Mouse (Mus musculus) layer of hippocampus, adult 9-10 months (tissue): ENCODE measurements around the gene Otx1.

ENCODE experiments used
- DNase-seq: peaks from one replicate; pipeline ENCODE4 v3.0.0; 2022; ENCODE audit warnings: low spot score

The Otx1 gene

DNA sequence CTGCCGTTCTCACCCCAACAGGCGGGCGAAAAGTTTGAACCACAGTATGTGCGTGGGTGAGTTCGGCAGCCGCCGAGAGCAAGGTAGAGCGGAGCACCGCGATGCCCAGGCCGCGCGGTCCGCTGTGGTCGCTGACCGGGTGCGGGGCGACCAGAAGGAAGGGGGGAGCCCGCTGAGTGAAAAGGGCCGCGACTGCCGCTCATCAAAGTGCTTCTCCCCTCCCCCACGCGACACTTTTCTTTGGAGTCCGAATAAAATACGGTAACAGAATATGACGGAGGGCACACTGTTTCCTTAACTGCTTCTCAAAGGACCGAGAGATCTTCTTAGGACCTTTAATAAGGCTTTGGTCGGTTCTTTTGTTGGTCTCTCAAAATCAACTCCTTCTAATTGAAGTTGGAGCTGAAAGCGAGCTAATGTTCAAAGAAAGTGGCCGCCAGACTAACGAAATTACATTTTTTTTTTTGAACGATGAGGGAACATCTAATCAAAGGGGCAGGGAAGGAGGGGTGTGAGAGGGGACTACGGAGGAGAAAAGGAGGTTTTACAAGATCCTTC, at the start of gene Otx1:
Gene Otx1, minus strand, starts transcription at position 115 of the 558 bp plus-strand sequence.
- no peak for DNase-seq

- no peak for DNase-seq
Observed at GRCm38 (mm10) chr11:22050864-22051263, 48.2 kb upstream of the Otx1 start.

DNA sequence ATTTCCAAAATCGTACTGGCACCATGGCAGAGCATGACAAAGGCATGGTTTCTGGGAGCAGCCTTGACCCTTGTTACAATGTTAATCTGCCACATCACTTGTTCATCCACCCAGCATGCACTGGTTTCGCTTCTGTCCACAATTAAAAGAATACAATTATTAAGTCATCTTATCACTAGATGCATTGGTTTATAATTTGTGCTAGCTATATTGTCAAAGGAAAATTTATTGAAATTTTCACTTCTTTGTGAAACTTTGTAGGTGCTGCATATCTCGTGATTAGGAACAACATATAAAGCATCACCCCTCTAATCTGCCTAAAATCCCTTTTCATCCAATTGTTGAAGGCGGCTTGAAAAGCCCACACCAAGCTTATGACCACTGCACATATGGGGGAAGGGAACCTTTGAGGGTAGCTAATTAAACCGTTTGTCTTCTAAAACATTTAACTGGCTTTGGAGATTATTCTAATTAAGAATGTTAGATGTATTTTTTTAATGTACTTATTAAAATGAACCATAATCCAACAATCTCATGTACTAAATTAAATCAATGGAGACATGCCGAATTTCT, 37.2 kb upstream of the Otx1 start:
- DNase-seq, result no peak

DNA sequence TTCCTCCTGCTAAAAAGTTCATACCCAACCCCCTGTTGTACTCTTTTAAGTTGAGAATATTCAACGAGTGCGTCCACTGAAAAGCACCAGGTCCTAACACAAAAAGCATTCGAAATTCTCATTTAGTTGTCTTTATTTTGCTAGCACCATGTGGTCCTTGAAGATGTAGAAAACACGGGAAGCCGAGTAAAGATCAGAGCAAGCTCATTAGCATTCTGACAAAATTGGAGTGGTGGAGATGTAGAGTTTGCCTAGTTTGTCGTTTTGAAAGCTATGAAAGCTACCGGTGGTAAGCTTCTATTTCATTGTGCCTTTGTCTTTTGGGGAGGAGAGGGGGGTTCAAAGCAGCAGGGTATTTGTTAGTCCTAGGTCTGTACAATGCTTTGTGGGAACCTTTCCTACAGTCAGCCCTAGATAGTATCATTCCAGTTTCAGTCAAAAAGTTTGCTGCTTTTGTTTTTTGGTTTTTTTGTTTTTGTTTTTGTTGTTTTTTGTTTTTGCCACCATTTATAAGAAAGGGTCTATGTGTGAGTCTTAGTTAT, 31.9 kb upstream of the Otx1 start:
- no peak for DNase-seq

GRCm38 (mm10) chr11:22033582-22033981, 30.9 kb upstream of the Otx1 start:
- DNase-seq, result no peak

DNA sequence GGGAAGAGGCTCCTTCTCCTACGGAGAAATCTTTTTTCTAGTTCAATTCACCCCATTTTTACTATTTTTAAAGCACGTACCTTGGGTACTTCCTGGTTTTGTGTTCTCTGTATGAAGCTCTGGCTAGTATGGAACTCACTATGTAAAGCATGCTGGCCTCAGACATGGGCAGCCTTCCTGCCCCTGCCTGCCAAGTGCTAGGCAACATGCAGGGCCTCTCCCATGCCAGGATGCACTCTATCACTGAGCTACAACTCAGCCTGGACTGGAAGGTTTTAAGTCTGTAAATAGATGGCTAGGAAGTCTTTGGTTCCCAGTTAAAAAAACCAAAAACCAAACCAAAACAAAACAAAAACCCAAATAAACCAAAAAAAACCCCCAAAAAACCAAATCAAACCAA, 17.9 kb upstream of the Otx1 start:
- DNase-seq, result no peak

DNA sequence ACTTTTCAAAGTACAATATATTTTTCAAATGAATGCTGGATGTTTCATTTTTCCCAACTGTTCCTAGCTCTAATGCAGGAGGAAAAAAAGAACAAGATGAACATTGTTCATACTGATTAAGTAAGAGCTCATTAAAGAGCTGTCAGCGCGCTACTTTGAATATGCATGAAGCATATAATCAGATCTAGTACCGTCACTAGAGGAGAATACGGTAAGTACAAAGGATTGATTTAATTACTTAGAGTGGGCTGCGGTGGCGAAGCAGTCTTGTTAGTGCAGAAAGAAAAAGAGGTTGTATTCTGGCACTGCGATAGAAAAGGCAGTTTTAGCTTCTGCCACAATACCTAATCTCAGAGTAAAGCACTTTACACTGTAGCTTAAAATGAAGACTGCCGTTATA, 14.7 kb upstream of the Otx1 start:
- DNase-seq, result no peak

DNA sequence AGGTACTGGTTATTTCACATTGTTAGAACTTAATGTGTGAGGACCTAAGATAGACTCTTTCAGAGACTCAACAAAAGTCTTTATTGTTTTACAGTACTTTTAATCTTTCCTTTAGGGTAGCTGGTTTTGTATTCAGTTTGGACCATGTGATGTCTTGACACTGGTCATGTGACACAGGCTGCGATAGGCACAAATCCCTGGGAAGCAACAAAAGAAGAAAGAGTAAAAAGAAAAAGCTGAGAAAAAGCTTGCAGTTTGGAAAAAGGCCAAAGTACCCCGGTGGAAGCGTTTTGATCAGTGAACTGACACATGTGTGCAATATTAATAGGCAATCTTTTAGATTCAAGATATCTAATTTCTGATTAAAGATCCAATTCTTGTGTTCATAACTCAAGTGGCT, 13.6 kb upstream of the Otx1 start:
- no peak for DNase-seq

DNA sequence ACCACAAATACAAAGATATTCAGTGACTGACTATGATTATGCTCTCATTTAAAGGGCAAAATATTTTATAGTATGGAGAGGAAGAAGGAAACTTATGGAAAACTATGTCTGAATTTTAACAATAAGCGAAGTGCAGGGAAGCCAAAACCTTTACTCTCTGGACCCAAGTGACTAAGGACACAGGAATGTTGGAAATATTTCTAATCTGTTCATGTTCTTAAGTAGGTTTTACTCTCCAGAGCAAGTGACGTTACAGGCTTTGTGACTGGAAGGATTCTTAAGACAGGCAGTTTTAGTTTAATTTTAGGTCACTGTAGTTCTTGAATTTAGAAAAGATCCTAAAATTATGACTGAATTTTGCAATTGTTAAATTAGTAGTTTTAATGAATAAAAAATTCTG, 6.1 kb upstream of the Otx1 start:
- DNase-seq, result no peak

DNA sequence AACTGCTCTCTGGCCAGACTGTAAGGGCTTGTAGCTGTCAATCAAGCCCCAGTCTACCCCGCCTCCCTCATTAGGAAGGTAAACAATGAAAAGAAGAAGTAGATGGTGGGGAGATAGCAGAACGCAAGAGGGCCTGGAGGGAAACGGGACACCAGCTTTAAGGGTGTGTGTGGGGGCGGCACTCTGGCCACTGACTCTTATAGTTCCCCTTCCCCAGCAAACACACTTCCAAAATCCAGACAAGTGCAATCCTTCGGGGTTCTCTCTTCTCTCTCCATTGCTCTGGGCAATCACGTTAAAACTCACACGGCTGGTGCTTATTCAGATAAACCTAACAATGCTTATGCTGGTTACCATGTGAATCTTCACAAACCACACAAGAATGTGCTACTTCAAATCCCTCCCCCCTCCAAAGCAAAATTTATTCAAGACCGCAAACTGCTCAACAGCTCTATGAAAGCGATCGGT, 5.5 kb upstream of the Otx1 start:
- no peak for DNase-seq

GRCm38 (mm10) chr11:22007781-22008110, 5.0 kb upstream of the Otx1 start:
- no peak for DNase-seq

DNA sequence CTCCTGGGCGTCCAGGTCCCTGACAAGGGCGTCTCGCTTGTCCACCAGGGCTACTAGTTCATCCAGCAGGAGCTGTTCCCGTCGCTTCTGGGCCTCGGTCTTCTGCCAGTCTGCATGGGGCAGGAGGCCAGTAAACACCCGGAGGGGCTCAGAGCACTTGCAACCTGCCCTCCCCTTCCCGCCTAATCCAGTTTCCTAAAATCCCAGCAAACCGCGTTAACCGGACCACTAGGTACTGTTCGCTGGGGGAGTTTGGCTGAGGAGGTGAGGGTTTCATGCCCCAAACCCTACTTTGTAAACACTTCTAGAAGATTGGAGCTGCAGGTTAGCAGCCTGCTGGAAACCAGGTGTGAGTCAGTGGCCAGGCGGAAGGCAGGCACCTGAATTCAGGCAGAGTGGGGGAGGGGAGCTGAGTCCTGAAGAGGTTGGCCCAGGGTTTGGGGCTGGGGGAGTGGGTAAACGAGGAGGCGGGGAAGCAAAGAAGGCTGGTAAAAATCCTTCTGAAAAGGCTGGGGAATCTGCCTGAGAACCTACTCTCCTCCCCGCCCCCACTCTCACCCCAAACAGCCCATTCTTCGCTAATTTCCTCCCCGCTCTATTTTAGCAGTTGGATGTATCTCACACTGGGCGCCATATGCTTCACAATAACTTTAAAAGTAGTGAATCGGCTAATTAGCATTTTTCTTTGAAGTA, 4.5 kb upstream of the Otx1 start:
- DNase-seq, result no peak

DNA sequence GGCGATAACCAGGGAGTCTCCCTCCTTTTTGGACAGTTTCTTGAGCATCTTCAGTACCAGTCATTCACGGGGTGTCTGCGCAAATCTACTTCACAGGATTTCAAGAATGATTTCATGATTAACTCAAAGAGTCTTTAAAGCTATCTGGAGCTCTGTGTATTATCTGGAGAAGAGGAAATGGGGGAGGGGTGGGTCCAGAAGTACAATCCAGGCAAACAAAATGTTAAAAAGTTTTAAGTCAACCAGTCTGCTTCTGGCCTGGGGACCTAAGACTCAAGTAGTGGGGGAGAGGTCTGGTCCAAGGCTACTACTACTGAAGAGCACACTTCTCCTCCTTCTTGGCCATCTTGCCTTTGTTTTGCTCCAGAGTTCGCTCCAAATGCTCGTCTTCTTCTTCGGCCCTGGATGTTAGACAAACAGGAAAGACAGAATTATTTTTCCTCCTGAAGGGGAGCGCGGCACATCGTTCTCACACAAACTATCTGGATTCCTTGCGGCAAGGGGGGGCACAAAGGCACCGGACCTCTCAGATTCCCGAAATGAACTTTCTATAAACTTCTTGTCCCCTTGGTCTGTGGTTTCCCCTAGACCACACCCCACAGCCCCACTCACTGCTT, 3.9 kb upstream of the Otx1 start:
- DNase-seq, result no peak

DNA sequence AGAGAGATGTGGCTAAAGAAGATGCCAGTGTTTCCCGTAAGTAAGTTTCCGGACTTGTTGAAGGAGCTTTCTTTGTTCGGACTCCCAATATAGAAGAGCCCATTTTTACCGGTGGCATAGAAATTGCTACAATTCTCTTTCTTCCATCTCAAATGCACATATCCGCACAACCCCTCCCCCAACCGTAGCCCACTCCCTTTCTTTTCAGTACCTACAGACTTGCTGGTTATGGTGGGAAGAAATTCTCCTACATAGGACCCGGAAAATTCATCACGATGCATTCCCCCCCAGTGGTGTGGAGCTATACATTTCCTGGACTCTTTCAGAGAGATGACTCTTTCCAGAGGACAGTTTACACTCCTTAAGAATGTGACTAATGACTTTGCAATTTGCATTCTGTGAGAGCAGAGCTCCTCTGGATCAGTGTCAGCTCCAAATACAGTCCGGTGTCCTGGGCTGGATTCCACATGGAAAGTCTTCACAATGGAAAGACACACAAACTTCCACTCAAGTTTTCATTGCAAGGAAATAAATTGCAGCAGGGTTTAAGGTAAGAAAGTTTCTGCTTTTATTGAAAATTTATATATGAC, 2.7 kb upstream of the Otx1 start:
- no peak for DNase-seq

DNA sequence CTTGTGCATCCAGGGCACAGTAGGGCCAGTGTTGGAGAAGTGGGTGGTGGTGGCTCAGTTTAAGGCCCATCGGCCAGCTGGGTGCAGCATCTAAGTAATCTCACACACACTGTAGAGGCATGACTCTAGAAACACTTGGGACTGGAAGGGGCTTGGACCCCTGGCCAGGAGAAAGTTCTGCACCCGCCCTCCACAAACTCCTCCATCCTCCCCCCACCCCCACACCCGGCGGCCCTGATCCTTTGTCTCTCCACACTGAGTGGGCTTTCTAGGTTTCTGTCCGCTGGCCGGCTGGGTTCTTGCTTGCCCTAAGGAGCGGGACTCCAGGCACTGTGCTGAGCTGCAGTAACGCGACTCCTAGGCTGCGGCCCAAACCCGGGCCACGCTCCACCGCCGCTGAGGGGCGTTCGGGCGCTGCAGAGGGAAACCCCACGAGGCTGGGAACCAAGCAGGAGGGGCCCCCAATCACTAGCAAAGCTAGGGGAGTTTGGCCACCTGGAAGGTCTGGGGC, 1.7 kb upstream of the Otx1 start:
- DNase-seq, result no peak

GRCm38 (mm10) chr11:22003341-22003981, 764 bp upstream of the Otx1 start:
- DNase-seq, result no peak

DNA sequence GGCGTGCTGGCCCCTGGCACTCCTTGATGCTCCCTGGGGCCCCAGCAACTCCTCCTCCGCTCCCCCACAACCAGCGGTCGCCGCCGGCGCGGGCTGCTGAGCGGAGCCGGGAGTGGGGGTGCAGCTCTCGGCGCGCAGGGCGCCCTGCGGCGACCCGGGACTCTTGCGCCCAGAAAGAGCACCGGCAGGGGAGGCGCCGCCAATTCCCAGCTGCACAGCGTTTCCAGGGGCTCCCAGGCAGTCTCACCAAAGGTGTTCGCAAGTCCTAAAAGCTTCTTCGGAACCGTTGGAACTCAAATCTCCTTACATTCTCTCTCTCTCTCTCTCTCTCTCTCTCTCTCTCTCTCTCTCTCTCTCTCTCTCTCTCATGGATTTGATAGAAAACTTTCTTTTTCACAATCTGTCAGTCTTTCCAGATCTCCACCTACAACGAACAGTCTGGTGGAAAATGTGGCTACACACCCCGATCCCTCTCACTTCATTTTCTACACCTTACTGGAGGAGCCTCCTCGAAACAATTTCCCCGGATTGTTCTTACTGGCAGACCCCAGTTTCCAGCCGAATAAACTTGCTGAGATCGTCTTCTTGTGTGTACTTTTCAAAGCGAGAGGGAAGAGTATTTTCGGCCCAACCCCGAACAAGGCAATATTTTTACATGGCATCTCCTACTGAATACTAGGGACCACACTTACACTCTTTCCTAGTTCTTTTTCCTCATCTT, 475 bp downstream of the Otx1 start:
- DNase-seq, result no peak

- DNase-seq, result no peak
Observed at GRCm38 (mm10) chr11:22001321-22002061, 1.2 kb downstream of the Otx1 start.

DNA sequence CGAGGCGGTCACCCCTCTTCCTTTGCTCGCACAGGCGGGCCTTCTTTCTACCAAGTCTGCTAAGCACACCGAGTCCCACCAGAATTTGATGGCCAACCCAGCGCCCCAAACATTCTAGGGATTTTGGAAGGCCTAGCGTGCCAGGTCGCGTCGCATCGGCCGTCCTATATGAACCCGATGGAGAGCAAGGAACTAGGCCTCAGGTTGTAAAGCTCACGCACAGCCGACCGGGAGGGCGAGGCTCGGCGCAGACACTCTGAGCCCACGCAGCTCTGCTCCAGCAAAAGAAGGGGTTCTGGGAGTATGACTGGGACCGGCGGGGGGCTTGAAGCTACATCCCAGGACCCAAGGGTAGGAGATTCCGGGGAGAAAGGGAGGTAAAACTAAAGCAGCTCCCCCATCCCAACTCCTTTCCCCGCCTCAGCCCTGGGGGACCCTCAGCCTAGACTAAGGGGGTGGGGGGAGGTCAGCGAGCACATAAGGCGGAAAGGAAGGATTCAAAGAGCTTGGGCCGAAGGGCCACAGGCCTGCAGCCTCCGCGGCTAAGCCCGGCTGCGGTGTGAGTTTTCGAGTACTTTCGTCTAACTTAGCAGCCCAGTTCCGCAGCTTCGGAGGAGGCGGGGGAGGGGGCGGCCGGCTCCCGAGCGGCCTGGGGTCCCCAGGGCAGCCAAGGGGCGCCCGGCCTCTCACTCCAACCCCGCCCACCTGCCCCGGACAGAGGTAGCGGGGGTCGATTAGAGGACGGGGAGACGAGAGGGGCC, 2.2 kb downstream of the Otx1 start:
- DNase-seq, result no peak
